Mouse (Mus musculus): ENCODE data around the gene Dcbld2. TPM values are rescaled to one million over a fixed set of nuclear protein-coding genes. Genes with fewer than 3 reads are reported as not detected.
A peak's percentile ranks its signal among the peaks of the same experiment; 100 is the strongest.

Dcbld2 gene
- polyA plus RNA-seq, 1 experiment from 2014 or later, result 19.6 TPM

DNA sequence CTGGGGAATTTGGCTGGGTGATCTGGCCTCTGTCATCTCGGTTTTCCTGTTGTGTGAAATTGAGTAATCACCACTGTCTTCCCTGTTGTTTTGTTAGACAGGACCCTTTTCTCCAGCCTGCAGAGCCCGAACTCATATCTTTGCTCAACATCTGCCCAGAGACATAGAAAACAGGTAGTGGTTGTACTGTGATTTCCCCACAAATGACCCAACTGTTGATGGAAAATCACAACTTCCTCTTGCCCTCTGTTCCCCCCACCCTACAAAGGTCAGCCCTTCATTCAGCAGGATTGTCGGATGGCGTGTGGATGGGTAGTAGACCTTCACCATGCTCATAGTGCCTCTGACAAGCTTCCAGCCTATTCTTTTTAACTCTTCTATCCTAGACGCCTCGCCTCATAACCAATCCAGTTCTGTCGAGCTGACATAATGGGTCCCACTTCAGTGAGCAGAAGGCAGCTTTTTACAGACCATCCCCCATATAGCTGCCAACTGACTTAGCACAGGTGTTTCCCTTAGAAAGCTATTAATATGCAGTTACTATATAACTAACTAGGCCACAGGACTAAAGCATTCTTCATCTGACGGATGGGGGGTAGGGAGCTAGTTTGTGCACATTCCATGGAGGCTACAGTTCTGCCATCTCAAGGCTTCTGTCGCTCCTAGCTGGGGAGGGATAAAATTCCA, 73.1 kb downstream of the Dcbld2 start:
- ATAC-seq (replicated peaks; ENCODE audit: insufficient number of reproducible peaks, low FRiP score, low TSS enrichment), result peak; percentile 28; the same call in 1 of the 2 replicates
- WGBS (ENCODE audit: insufficient replicate concordance), result 65% methylated on average over 9 of the region's 9 CpGs
- H3K27ac ChIP-seq (ENCODE audit: low read depth, low read length), result peak overlapping the region; percentile 68

DNA sequence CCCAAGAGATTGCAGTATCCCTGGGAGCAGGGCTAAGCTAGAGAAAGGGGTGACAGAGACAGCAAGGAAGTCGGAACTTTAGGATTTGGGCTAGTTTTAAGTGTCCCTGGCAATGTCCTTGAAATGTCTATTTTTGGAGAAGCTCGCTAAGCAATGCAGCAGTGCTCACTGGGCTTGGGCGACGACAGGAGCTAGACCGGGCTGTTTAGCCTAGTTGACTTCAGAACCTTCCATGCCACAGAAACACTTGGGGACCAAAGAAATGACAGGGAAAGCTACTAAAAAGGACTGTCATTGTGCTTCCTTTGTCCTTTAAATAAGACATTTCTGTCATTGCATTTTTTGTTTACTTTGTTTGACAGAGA, 73.6 kb downstream of the Dcbld2 start:
- Histone ChIP-seq H3K4me2 (no peak overlapping the region; the same call in 1 of the 2 replicates), H3K4me3 (ENCODE audit: low read depth, low read length) (no peak overlapping the region), H3K9ac (ENCODE audit: low read depth, low read length) (0 out of 2 replicates have a peak overlapping the region, but pooled peaks have one; percentile 28), H3K27me3 (ENCODE audit: control insufficient read depth, insufficient read depth, low read length) (no peaks in the 10 kb centered on the region), H3K36me3 (ENCODE audit: control insufficient read depth, insufficient read depth, low read length) (peaks cover 7% of the 10 kb centered on the region), H3K4me1 (ENCODE audit: control insufficient read depth, insufficient read depth, low read length) (peaks cover 9% of the 10 kb centered on the region), H3K9me3 (replicated peaks; ENCODE audit: control insufficient read depth, low read length) (peaks cover 4% of the 10 kb centered on the region; the same call in 1 of the 2 replicates), H3K27ac (ENCODE audit: low read depth, low read length) (peak overlapping the region; percentile 68)
- no peak for ATAC-seq (replicated peaks; ENCODE audit: insufficient number of reproducible peaks, low FRiP score, low TSS enrichment)
- 36% methylated on average over 5 of the region's 5 CpGs for WGBS (ENCODE audit: insufficient replicate concordance)

More for the DNA sequence above, 73.1 kb downstream of the Dcbld2 start:
- peaks cover 7% of the 10 kb centered on the region for H3K36me3 ChIP-seq (ENCODE audit: control insufficient read depth, insufficient read depth, low read length)
- 0 out of 2 replicates have a peak overlapping the region, but pooled peaks have one; percentile 28 for H3K9ac ChIP-seq (ENCODE audit: low read depth, low read length)
- no peaks in the 10 kb centered on the region for H3K27me3 ChIP-seq (ENCODE audit: control insufficient read depth, insufficient read depth, low read length)
- H3K9me3 ChIP-seq (replicated peaks; ENCODE audit: control insufficient read depth, low read length), result peaks cover 4% of the 10 kb centered on the region; the same call in 1 of the 2 replicates
- no peak overlapping the region; the same call in 1 of the 2 replicates for H3K4me2 ChIP-seq
- H3K4me1 ChIP-seq (ENCODE audit: control insufficient read depth, insufficient read depth, low read length), result peaks cover 9% of the 10 kb centered on the region
- H3K4me3 ChIP-seq (ENCODE audit: low read depth, low read length), result no peak overlapping the region

GRCm38 (mm10) chr16:58482296-58482695, 74.1 kb downstream of the Dcbld2 start:
- no peaks in the 10 kb centered on the region for H3K27me3 ChIP-seq (ENCODE audit: control insufficient read depth, insufficient read depth, low read length)
- peaks cover 6% of the 10 kb centered on the region for H3K36me3 ChIP-seq (ENCODE audit: control insufficient read depth, insufficient read depth, low read length)
- peak overlapping the region; percentile 68 for H3K27ac ChIP-seq (ENCODE audit: low read depth, low read length)
- 0 out of 2 replicates have a peak, but pooled peaks have one; percentile 33 for ATAC-seq (replicated peaks; ENCODE audit: insufficient number of reproducible peaks, low FRiP score, low TSS enrichment)
- no peak overlapping the region for H3K4me2 ChIP-seq
- H3K4me3 ChIP-seq (ENCODE audit: low read depth, low read length), result no peak overlapping the region
- H3K9ac ChIP-seq (ENCODE audit: low read depth, low read length), result no peak overlapping the region
- peaks cover 9% of the 10 kb centered on the region for H3K4me1 ChIP-seq (ENCODE audit: control insufficient read depth, insufficient read depth, low read length)
- H3K9me3 ChIP-seq (replicated peaks; ENCODE audit: control insufficient read depth, low read length), result peaks cover 4% of the 10 kb centered on the region; the same call in 1 of the 2 replicates
- WGBS (ENCODE audit: insufficient replicate concordance), result 38% methylated on average over 3 of the region's 3 CpGs

DNA sequence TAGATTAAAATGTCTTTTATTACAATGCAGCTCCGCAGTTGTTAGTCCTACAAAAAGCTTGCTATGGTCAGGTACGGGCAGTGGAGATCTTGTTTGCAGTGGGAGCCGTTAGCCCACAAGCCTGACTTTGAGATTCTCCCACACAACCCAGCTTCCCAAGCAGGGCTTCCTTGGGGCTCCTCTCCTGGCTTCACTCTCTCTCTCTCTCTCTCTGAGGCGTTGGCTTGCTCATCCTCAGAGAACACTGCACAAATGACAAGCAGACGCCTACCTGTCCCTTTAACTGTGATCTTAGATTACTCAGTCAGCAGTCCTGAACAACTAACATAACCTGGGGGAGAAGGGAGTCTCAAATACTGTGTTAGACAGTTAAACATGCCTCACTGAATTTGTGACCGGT, 79.6 kb downstream of the Dcbld2 start:
- no peak overlapping the region for H3K27ac ChIP-seq (ENCODE audit: low read depth, low read length)
- no peaks in the 10 kb centered on the region for H3K9me3 ChIP-seq (replicated peaks; ENCODE audit: control insufficient read depth, low read length)
- peaks cover under 1% of the 10 kb centered on the region for H3K36me3 ChIP-seq (ENCODE audit: control insufficient read depth, insufficient read depth, low read length)
- no peaks in the 10 kb centered on the region for H3K4me1 ChIP-seq (ENCODE audit: control insufficient read depth, insufficient read depth, low read length)
- H3K27me3 ChIP-seq (ENCODE audit: control insufficient read depth, insufficient read depth, low read length), result no peaks in the 10 kb centered on the region
- H3K4me2 ChIP-seq, result no peak overlapping the region
- ATAC-seq (replicated peaks; ENCODE audit: insufficient number of reproducible peaks, low FRiP score, low TSS enrichment), result no peak
- 83% methylated on average over 6 of the region's 6 CpGs for WGBS (ENCODE audit: insufficient replicate concordance)
- H3K9ac ChIP-seq (ENCODE audit: low read depth, low read length), result no peak overlapping the region
- H3K4me3 ChIP-seq (ENCODE audit: low read depth, low read length), result no peak overlapping the region

GRCm38 (mm10) chr16:58496791-58497190, 88.5 kb downstream of the Dcbld2 start:
- no peak overlapping the region for H3K9ac ChIP-seq (ENCODE audit: low read depth, low read length)
- H3K9me3 ChIP-seq (replicated peaks; ENCODE audit: control insufficient read depth, low read length), result no peaks in the 10 kb centered on the region
- H3K4me3 ChIP-seq (ENCODE audit: low read depth, low read length), result no peak overlapping the region
- H3K4me2 ChIP-seq, result no peak overlapping the region
- H3K27me3 ChIP-seq (ENCODE audit: control insufficient read depth, insufficient read depth, low read length), result no peaks in the 10 kb centered on the region
- ATAC-seq (replicated peaks; ENCODE audit: insufficient number of reproducible peaks, low FRiP score, low TSS enrichment), result no peak
- peaks cover 17% of the 10 kb centered on the region for H3K4me1 ChIP-seq (ENCODE audit: control insufficient read depth, insufficient read depth, low read length)
- H3K36me3 ChIP-seq (ENCODE audit: control insufficient read depth, insufficient read depth, low read length), result peaks cover 4% of the 10 kb centered on the region; the same call in 1 of the 2 replicates
- peak overlapping the region; percentile 85 for H3K27ac ChIP-seq (ENCODE audit: low read depth, low read length)

- H3K36me3 ChIP-seq (ENCODE audit: control insufficient read depth, insufficient read depth, low read length), result peaks cover 1% of the 10 kb centered on the region; the same call in 1 of the 2 replicates
- no peak overlapping the region for H3K4me3 ChIP-seq (ENCODE audit: low read depth, low read length)
- ATAC-seq (replicated peaks; ENCODE audit: insufficient number of reproducible peaks, low FRiP score, low TSS enrichment), result peak; percentile 83
These were observed 89.9 kb downstream of the Dcbld2 start for GRCm38 (mm10) chr16:58497886-58498713.

DNA sequence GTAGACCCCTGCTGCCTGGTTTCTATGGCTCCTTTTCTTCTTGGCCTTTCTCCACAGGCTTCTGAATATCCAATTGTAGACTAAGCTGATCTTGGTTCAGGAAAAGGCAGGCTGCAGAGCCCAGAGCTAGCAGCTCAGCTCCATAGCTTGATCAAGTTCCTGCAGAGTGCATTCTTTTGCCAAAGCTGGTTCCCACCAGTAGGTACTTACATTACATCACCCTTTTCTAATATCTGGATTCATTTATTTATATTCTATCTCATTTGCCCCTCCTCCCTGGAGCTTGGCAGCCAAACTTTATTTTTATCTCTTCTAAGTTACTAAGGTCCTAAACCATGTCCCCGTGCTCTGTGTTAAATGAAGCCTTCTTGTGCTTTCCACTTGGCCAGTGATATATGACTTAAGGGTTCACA, 90.9 kb downstream of the Dcbld2 start:
- 61% methylated on average over 1 of the region's 1 CpGs for WGBS (ENCODE audit: insufficient replicate concordance)
- H3K4me2 ChIP-seq, result no peak overlapping the region
- peaks cover 19% of the 10 kb centered on the region for H3K4me1 ChIP-seq (ENCODE audit: control insufficient read depth, insufficient read depth, low read length)

More at GRCm38 (mm10) chr16:58497886-58498713, 89.9 kb downstream of the Dcbld2 start:
- H3K9me3 ChIP-seq (replicated peaks; ENCODE audit: control insufficient read depth, low read length), result no peaks in the 10 kb centered on the region
- H3K4me2 ChIP-seq, result no peak overlapping the region
- H3K4me1 ChIP-seq (ENCODE audit: control insufficient read depth, insufficient read depth, low read length), result peaks cover 19% of the 10 kb centered on the region
- no peaks in the 10 kb centered on the region for H3K27me3 ChIP-seq (ENCODE audit: control insufficient read depth, insufficient read depth, low read length)
- H3K9ac ChIP-seq (ENCODE audit: low read depth, low read length), result 0 out of 2 replicates have a peak overlapping the region, but pooled peaks have one; percentile 28
- peak overlapping the region; percentile 85 for H3K27ac ChIP-seq (ENCODE audit: low read depth, low read length)
- WGBS (ENCODE audit: insufficient replicate concordance), result 56% methylated on average over 9 of the region's 9 CpGs

DNA sequence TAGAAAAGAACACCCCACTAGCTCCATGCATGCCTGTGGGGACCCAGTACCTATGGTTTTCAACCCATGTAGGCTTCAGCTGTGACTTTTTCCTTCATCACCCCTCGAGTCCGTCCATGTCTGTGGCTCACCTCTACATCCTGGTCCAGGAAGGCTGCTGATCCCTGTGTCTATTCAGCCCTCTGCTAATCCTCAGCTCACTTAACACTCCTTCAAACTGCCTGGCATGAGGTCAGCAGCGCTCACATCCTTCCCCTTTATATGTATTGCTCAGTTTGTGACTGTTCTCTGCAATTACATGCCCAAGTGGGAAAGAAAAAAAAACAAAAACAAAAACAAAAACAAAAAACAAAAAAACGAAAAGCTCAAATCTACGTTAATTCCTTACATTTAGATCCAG, 91.4 kb downstream of the Dcbld2 start:
- H3K4me1 ChIP-seq (ENCODE audit: control insufficient read depth, insufficient read depth, low read length), result peaks cover 19% of the 10 kb centered on the region

More for the DNA sequence above, 90.9 kb downstream of the Dcbld2 start:
- peak overlapping the region; percentile 46 for H3K27ac ChIP-seq (ENCODE audit: low read depth, low read length)
- no peaks in the 10 kb centered on the region for H3K36me3 ChIP-seq (ENCODE audit: control insufficient read depth, insufficient read depth, low read length)
- H3K27me3 ChIP-seq (ENCODE audit: control insufficient read depth, insufficient read depth, low read length), result no peaks in the 10 kb centered on the region
- ATAC-seq (replicated peaks; ENCODE audit: insufficient number of reproducible peaks, low FRiP score, low TSS enrichment), result no peak
- H3K9me3 ChIP-seq (replicated peaks; ENCODE audit: control insufficient read depth, low read length), result no peaks in the 10 kb centered on the region
- H3K4me3 ChIP-seq (ENCODE audit: low read depth, low read length), result no peak overlapping the region
- H3K9ac ChIP-seq (ENCODE audit: low read depth, low read length), result peak overlapping the region; percentile 28; the same call in 1 of the 2 replicates

More for the DNA sequence above, 91.4 kb downstream of the Dcbld2 start:
- H3K9ac ChIP-seq (ENCODE audit: low read depth, low read length), result no peak overlapping the region
- H3K4me3 ChIP-seq (ENCODE audit: low read depth, low read length), result no peak overlapping the region
- no peak for ATAC-seq (replicated peaks; ENCODE audit: insufficient number of reproducible peaks, low FRiP score, low TSS enrichment)
- H3K36me3 ChIP-seq (ENCODE audit: control insufficient read depth, insufficient read depth, low read length), result no peaks in the 10 kb centered on the region
- WGBS (ENCODE audit: insufficient replicate concordance), result 76% methylated on average over 5 of the region's 5 CpGs
- H3K27ac ChIP-seq (ENCODE audit: low read depth, low read length), result no peak overlapping the region
- H3K9me3 ChIP-seq (replicated peaks; ENCODE audit: control insufficient read depth, low read length), result no peaks in the 10 kb centered on the region
- H3K27me3 ChIP-seq (ENCODE audit: control insufficient read depth, insufficient read depth, low read length), result no peaks in the 10 kb centered on the region
- no peak overlapping the region for H3K4me2 ChIP-seq

Data from heart, embryonic 11.5 days (tissue).